19 mouse cellular contexts compared by ENCODE assay signal in genomic region chr9:48432449-48432848, GRCm38 (mm10). TPM values are rescaled to one million over a fixed set of nuclear protein-coding genes. Genes with fewer than 3 reads are reported as not detected.
DNase-seq lines count a peak whose midpoint lies in the region; ATAC-seq lines count a peak whose summit lies in the region.
"Had no signal": no experiment of that assay in that cellular context is flagged by ENCODE, and none has a peak within 500 bp of the region (broad histone marks: within the 10 kb centered on the region; RNA-seq: fewer than 3 reads in every experiment).

No protein-coding gene starts in this region.

- H3K27me3 ChIP-seq in splenic B cell, adult 2 months (ENCODE audit: control insufficient read depth, insufficient read depth, low read length, poor library complexity, severe bottlenecking) = no peaks in the 10 kb centered on the region
- H3K27me3 ChIP-seq: forebrain, embryonic 13.5 days; heart, embryonic 15.5 days; hindbrain, embryonic 13.5 days had no signal

- H3K36me3 ChIP-seq in splenic B cell, adult 2 months (ENCODE audit: control insufficient read depth, insufficient read depth, low read length, poor library complexity, severe bottlenecking) = no peaks in the 10 kb centered on the region
- H3K36me3 ChIP-seq: embryonic facial prominence, embryonic 10.5 days; G1E; heart, embryonic 15.5 days; hindbrain, embryonic 13.5 days had no signal

- DNase-seq in A20 (ENCODE audit: low read depth, low spot score) = peak; percentile 59
- peak; percentile 57 for DNase-seq in splenic B cell, adult 2 months (ENCODE audit: low read depth, low spot score)
- no peak for DNase-seq in embryo, embryonic 11 days
- DNase-seq in thymus, postnatal 36 days = no peak
- no peak for DNase-seq in adrenal gland, postnatal 4 days (ENCODE audit: low spot score in 2 of 2)
- DNase-seq: adrenal gland, postnatal 10 days; cerebellum, adult 8-10 months; cerebellum, postnatal 14 days; gastrocnemius, postnatal 36 days; heart, adult 18-20 months; heart, postnatal 14 days had no signal

- peak; percentile 88 for ATAC-seq in granulocyte monocyte progenitor cell, adult 5-6 weeks (replicated peaks; ENCODE audit: poor library complexity, severe bottlenecking)
- ATAC-seq in megakaryocyte progenitor cell, adult 5-6 weeks (replicated peaks; ENCODE audit: poor library complexity) = peak; percentile 44; the same call in 1 of the 2 replicates
- ATAC-seq: forebrain, embryonic 13.5 days; hindbrain, postnatal 0 days had no signal

RNA-seq across cellular contexts. Expression of gene Rexo2, which starts 48.0 kb away (rescaled TPM):
- total RNA-seq in granulocyte monocyte progenitor cell, adult 5-6 weeks (2014; fragmentation: Nextera tagmentation) = 93.9 and 124 TPM in 2 replicates
- 131 and 156 TPM in 2 replicates for total RNA-seq in granulocyte monocyte progenitor cell, adult 5-6 weeks (2017)
- total RNA-seq in megakaryocyte progenitor cell, adult 5-6 weeks (2015) = 106 and 124 TPM in 2 replicates
- total RNA-seq in megakaryocyte progenitor cell, adult 5-6 weeks (2017) = 164 and 165 TPM in 2 replicates
- total RNA-seq in adrenal gland, postnatal 4 days (2021) = 10 to 100 TPM; 63.8 to 65.4 TPM

Comparison
In these comparisons a context has a peak if more than half of its experiments do, and no peak if none do; other contexts are left out.
1. DNase-seq: peak in A20 (single experiment) and splenic B cell, adult 2 months (single experiment); none in embryo, embryonic 11 days (single experiment), thymus, postnatal 36 days (0 of 2) and adrenal gland, postnatal 4 days (0 of 2).